Mouse (Mus musculus) lung, postnatal 0 days (tissue): ENCODE measurements at regions not wholly inside any gene's neighbourhood (a gene's known extent, or its start where the extent isn't known, plus 50 kb on each side); places are given as distances from the start of the nearest gene placed in this dataset.

Source experiments
- CTCF ChIP-seq: IDR thresholded peaks from 2 replicates; pipeline ENCODE4 v1.5.1; 2016; ENCODE audit warnings: antibody characterized with exemption, mild to moderate bottlenecking
- EP300 ChIP-seq: IDR thresholded peaks from 2 replicates; pipeline ENCODE4 v1.6.1; 2016; ENCODE audit warnings: antibody characterized with exemption, mild to moderate bottlenecking, control low read depth

- TF ChIP-seq CTCF, result no peak
- no peak for TF ChIP-seq EP300
These were observed 104.3 kb upstream of the Klf13 start for GRCm38 (mm10) chr7:64042978-64043377.
